Comparison of ENCODE assay signal across 16 mouse cellular contexts in genomic region chr11:6224541-6225229, GRCm38 (mm10). TPM values are rescaled to one million over a fixed set of nuclear protein-coding genes. Genes with fewer than 3 reads are reported as not detected.
DNase-seq lines count a peak whose midpoint lies in the region; ATAC-seq lines count a peak whose summit lies in the region.
"Had no signal": no experiment of that assay in that cellular context is flagged by ENCODE, and none has a peak within 500 bp of the region (broad histone marks: within the 10 kb centered on the region; RNA-seq: fewer than 3 reads in every experiment).

No protein-coding gene starts in this region.

- H3K4me2 ChIP-seq in kidney, embryonic 14.5 days (replicated peaks; ENCODE audit: low read depth, low read length), result no peak overlapping the region
- no peak overlapping the region for H3K4me2 ChIP-seq in hindbrain, embryonic 11.5 days (replicated peaks; ENCODE audit: low read depth, low read length)
- H3K4me2 ChIP-seq: hindbrain, embryonic 15.5 days; liver, embryonic 13.5 days had no signal

- no peak overlapping the region for H3K9ac ChIP-seq in kidney, embryonic 14.5 days (ENCODE audit: low read depth, low read length)
- H3K9ac ChIP-seq in hindbrain, embryonic 11.5 days (ENCODE audit: low read depth, low read length), result no peak overlapping the region
- H3K9ac ChIP-seq: hindbrain, embryonic 15.5 days; liver, embryonic 13.5 days had no signal

- H3K27ac ChIP-seq in kidney, embryonic 14.5 days (ENCODE audit: low read depth, low read length), result no peak overlapping the region
- H3K27ac ChIP-seq in hindbrain, embryonic 11.5 days (ENCODE audit: low read depth, low read length), result no peak overlapping the region
- H3K27ac ChIP-seq: forebrain, embryonic 10.5 days; hindbrain, embryonic 15.5 days; layer of hippocampus, adult 2 months; liver, embryonic 13.5 days; midbrain, embryonic 10.5 days had no signal

- peak; percentile 29 for DNase-seq in layer of hippocampus, adult 9-11 months
- no peak for DNase-seq in layer of hippocampus, adult 9-10 months (ENCODE audit: low spot score)
- peak; percentile 63 to 71 for DNase-seq in frontal cortex, adult 2 months (ENCODE audit: extremely low spot score in 1 of 2, low spot score in 1 of 2)
- DNase-seq in left cerebral cortex, postnatal 36 days (ENCODE audit: low spot score in 2 of 2), result peak; percentile 58 to 64
- no peak for DNase-seq in hindbrain, embryonic 11.5 days (ENCODE audit: low spot score)
- no peak for DNase-seq in heart, postnatal 10 days
- DNase-seq: cerebellum, adult 8-10 months; gastrocnemius, postnatal 25 days; liver, embryonic 13.5 days; lung, postnatal 14 days had no signal

- no peak overlapping the region for H3K4me3 ChIP-seq in kidney, embryonic 14.5 days (ENCODE audit: low read length)
- no peak overlapping the region for H3K4me3 ChIP-seq in hindbrain, embryonic 11.5 days (ENCODE audit: low read depth, low read length)
- H3K4me3 ChIP-seq: forebrain, embryonic 10.5 days; hindbrain, embryonic 15.5 days; layer of hippocampus, adult 2 months; liver, embryonic 13.5 days; midbrain, embryonic 10.5 days had no signal

- H3K4me1 ChIP-seq in kidney, embryonic 14.5 days (ENCODE audit: control insufficient read depth, insufficient read depth, low read length), result no peaks in the 10 kb centered on the region
- no peaks in the 10 kb centered on the region for H3K4me1 ChIP-seq in hindbrain, embryonic 11.5 days (replicated peaks; ENCODE audit: control insufficient read depth, insufficient read depth, low read length)
- H3K4me1 ChIP-seq: forebrain, embryonic 10.5 days; hindbrain, embryonic 15.5 days; liver, embryonic 13.5 days; midbrain, embryonic 10.5 days had no signal

- ATAC-seq in kidney, embryonic 14.5 days (ENCODE audit: low FRiP score, low TSS enrichment), result 0 out of 2 replicates have a peak, but pooled peaks have one; percentile 55
- ATAC-seq in hindbrain, embryonic 11.5 days (ENCODE audit: low FRiP score), result no peak

- no peaks in the 10 kb centered on the region for H3K36me3 ChIP-seq in kidney, embryonic 14.5 days (ENCODE audit: control insufficient read depth, insufficient read depth, low read length)
- no peaks in the 10 kb centered on the region for H3K36me3 ChIP-seq in hindbrain, embryonic 11.5 days (ENCODE audit: control insufficient read depth, insufficient read depth, low read length)
- H3K36me3 ChIP-seq: forebrain, embryonic 10.5 days; hindbrain, embryonic 15.5 days; liver, embryonic 13.5 days; midbrain, embryonic 10.5 days had no signal

- no peaks in the 10 kb centered on the region for H3K9me3 ChIP-seq in kidney, embryonic 14.5 days (ENCODE audit: control insufficient read depth, low read length)
- H3K9me3 ChIP-seq in hindbrain, embryonic 11.5 days (ENCODE audit: control insufficient read depth, low read length), result no peaks in the 10 kb centered on the region
- H3K9me3 ChIP-seq: forebrain, embryonic 10.5 days; hindbrain, embryonic 15.5 days; liver, embryonic 13.5 days; midbrain, embryonic 10.5 days had no signal

- H3K27me3 ChIP-seq in kidney, embryonic 14.5 days (ENCODE audit: control insufficient read depth, insufficient read depth, low read length), result no peaks in the 10 kb centered on the region
- no peaks in the 10 kb centered on the region for H3K27me3 ChIP-seq in hindbrain, embryonic 11.5 days (ENCODE audit: control insufficient read depth, insufficient read depth, low read length)
- H3K27me3 ChIP-seq: hindbrain, embryonic 15.5 days; liver, embryonic 13.5 days had no signal

- 69% methylated on average over 14 of the region's 14 CpGs for WGBS in kidney, embryonic 14.5 days
- whole genome bisulfite sequencing in hindbrain, embryonic 11.5 days, result 81% methylated on average over 14 of the region's 14 CpGs

- intact Hi-C loops in left cerebral cortex, postnatal 36 days (cut with DNase I), result no loop called here
- intact Hi-C loops in heart, postnatal 10 days (cut with DNase I), result no loop called here

RNA-seq across cellular contexts. Expression of gene Npc1l1, which starts 5.3 kb away (rescaled TPM):
- 1.2 and 1.4 TPM in 2 replicates for polyA plus RNA-seq in frontal cortex, adult 2 months (2012; rRNA removed)
- polyA plus RNA-seq in kidney, embryonic 14.5 days (2014; fragmentation: Nextera tagmentation; extraction: Ambion mirVana), result 0.05 and 0.11 TPM in 2 replicates
- 1 to 10 TPM in 1 of 2 experiments, under 1 TPM in 1; 0.72 to 1.2 TPM for total RNA-seq in left cerebral cortex, postnatal 36 days (2021)
- polyA plus RNA-seq in hindbrain, embryonic 11.5 days (2014; fragmentation: Nextera tagmentation; extraction: Ambion mirVana), result not detected in 2 replicates
- total RNA-seq in heart, postnatal 10 days (2021), result not detected
- polyA plus RNA-seq: forebrain, embryonic 10.5 days; heart, embryonic 14.5 days; midbrain, embryonic 10.5 days had no signal

RNA-seq across cellular contexts. Expression of gene Nudcd3, which starts 24.5 kb away (rescaled TPM):
- polyA plus RNA-seq in frontal cortex, adult 2 months (2012; rRNA removed), result 96.6 and 104 TPM in 2 replicates
- polyA plus RNA-seq in kidney, embryonic 14.5 days (2014; fragmentation: Nextera tagmentation; extraction: Ambion mirVana), result 32.7 and 36.0 TPM in 2 replicates
- total RNA-seq in left cerebral cortex, postnatal 36 days (2021), result 100 to 1,000 TPM; 120 to 133 TPM
- polyA plus RNA-seq in hindbrain, embryonic 11.5 days (2014; fragmentation: Nextera tagmentation; extraction: Ambion mirVana), result 40.8 and 43.9 TPM in 2 replicates
- 10 to 100 TPM; 65.7 to 68.2 TPM for total RNA-seq in heart, postnatal 10 days (2021)

RNA-seq across cellular contexts. Expression of gene A730071L15Rik, which starts 24.9 kb away (rescaled TPM):
- polyA plus RNA-seq in frontal cortex, adult 2 months (2012; rRNA removed), result 0.27 TPM in 1 of 2 replicates, not detected in the other
- 0.74 and 0.89 TPM in 2 replicates for polyA plus RNA-seq in kidney, embryonic 14.5 days (2014; fragmentation: Nextera tagmentation; extraction: Ambion mirVana)
- under 1 TPM in 1 of 2 experiments, not detected in 1; 0.25 TPM for total RNA-seq in left cerebral cortex, postnatal 36 days (2021)
- 0.43 and 1.2 TPM in 2 replicates for polyA plus RNA-seq in hindbrain, embryonic 11.5 days (2014; fragmentation: Nextera tagmentation; extraction: Ambion mirVana)
- total RNA-seq in heart, postnatal 10 days (2021), result under 1 TPM in 1 of 2 experiments, not detected in 1; 0.26 TPM

RNA-seq across cellular contexts. Expression of gene Ddx56, which starts 42.9 kb away (rescaled TPM):
- polyA plus RNA-seq in frontal cortex, adult 2 months (2012; rRNA removed), result 42.4 and 45.9 TPM in 2 replicates
- 80.7 and 112 TPM in 2 replicates for polyA plus RNA-seq in kidney, embryonic 14.5 days (2014; fragmentation: Nextera tagmentation; extraction: Ambion mirVana)
- 10 to 100 TPM; 45.8 to 46.5 TPM for total RNA-seq in left cerebral cortex, postnatal 36 days (2021)
- 93.9 and 103 TPM in 2 replicates for polyA plus RNA-seq in hindbrain, embryonic 11.5 days (2014; fragmentation: Nextera tagmentation; extraction: Ambion mirVana)
- 10 to 100 TPM; 33.3 to 34.4 TPM for total RNA-seq in heart, postnatal 10 days (2021)

RNA-seq across cellular contexts. Expression of gene Tmed4, which starts 50.0 kb away (rescaled TPM):
- 126 and 128 TPM in 2 replicates for polyA plus RNA-seq in frontal cortex, adult 2 months (2012; rRNA removed)
- polyA plus RNA-seq in kidney, embryonic 14.5 days (2014; fragmentation: Nextera tagmentation; extraction: Ambion mirVana), result 119 and 132 TPM in 2 replicates
- 10 to 100 TPM; 86.8 to 99.1 TPM for total RNA-seq in left cerebral cortex, postnatal 36 days (2021)
- 152 and 166 TPM in 2 replicates for polyA plus RNA-seq in hindbrain, embryonic 11.5 days (2014; fragmentation: Nextera tagmentation; extraction: Ambion mirVana)
- total RNA-seq in heart, postnatal 10 days (2021), result 10 to 100 TPM; 78.1 to 82.9 TPM

Comparison
In these comparisons a context has a peak if more than half of its experiments do, and no peak if none do; other contexts are left out.
1. DNase-seq: peak in layer of hippocampus, adult 9-11 months (single experiment), frontal cortex, adult 2 months (2 of 2) and left cerebral cortex, postnatal 36 days (2 of 2); none in layer of hippocampus, adult 9-10 months (single experiment), hindbrain, embryonic 11.5 days (single experiment) and heart, postnatal 10 days (0 of 2).